Mouse (Mus musculus): ENCODE results near the gene Ebf3.

The Ebf3 gene

GRCm38 (mm10) chr7:137289290-137289957 lies 24.8 kb downstream of the Ebf3 start:
- no peak for DNase-seq (ENCODE audit: low spot score in 2 of 2)

GRCm38 (mm10) chr7:137278171-137278570 lies 36.1 kb downstream of the Ebf3 start:
- DNase-seq (ENCODE audit: low spot score in 2 of 2), result no peak

DNA sequence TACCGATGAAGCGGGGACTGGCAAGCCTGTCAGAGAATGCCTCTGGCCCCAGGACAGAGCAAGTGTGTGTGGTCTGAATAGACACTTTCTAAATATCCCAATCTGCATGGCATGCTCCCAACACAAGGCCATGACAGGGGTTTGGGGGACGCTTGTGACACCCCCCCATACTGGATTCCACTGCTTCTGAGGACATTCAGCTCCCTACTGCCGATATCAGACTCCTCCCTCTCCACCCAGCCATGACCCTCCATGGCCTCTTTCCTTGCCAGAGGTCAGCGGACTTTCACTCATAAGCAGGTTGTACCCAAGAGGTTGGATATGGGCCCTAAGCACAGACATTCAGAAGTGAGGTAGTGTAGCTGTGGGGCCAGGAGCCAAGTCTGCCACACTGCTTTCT lies 36.5 kb downstream of the Ebf3 start:
- DNase-seq (ENCODE audit: low spot score in 2 of 2), result no peak

GRCm38 (mm10) chr7:137272252-137272651 lies 42.0 kb downstream of the Ebf3 start:
- DNase-seq (ENCODE audit: low spot score in 2 of 2), result no peak

GRCm38 (mm10) chr7:137268452-137269155 lies 45.6 kb downstream of the Ebf3 start:
- no peak for DNase-seq (ENCODE audit: low spot score in 2 of 2)

DNA sequence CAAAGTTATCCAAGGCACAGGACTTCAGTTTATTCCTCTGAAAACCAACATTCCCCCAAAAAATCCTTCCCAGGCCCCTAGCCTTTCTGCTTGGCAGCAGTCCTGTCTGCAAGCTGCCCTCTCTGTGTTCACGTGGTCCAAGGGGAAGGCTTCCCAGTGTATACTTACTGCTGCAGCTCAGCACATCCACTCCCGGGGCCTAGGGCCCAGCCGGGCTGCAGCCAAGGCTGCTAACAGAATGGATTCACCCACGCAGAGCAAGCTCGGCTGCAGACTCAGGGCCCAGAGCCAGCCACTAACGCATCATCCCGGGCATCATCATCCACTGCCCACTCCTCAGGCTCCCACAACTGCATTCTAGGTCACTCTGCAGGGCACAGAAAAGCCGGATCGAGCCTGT lies 46.8 kb downstream of the Ebf3 start:
- DNase-seq (ENCODE audit: low spot score in 2 of 2), result no peak

DNA sequence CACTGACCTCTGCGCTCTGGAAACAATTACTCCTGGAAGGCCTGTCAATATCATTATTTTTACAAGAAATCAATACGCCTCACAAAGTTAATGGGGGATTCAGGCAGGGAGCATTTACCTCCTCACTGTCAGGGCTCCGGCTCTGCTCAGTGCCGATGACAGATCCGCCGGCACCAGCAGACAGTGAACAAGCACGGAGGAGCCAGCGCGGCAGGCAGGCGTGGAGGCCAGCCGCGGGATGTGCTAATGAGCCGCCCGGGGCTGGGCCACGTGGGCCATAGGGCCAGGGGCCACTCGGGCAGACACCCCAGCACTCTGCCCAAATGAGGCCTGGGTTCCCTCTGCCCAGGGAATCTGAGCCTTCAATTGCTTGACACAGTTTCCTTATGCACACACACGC lies 47.7 kb downstream of the Ebf3 start:
- no peak for DNase-seq (ENCODE audit: low spot score in 2 of 2)

GRCm38 (mm10) chr7:137262330-137262729 lies 51.9 kb downstream of the Ebf3 start:
- DNase-seq (ENCODE audit: low spot score in 2 of 2), result no peak

- DNase-seq (ENCODE audit: low spot score in 2 of 2), result no peak
Observed at GRCm38 (mm10) chr7:137246213-137246872, 67.9 kb downstream of the Ebf3 start.

DNA sequence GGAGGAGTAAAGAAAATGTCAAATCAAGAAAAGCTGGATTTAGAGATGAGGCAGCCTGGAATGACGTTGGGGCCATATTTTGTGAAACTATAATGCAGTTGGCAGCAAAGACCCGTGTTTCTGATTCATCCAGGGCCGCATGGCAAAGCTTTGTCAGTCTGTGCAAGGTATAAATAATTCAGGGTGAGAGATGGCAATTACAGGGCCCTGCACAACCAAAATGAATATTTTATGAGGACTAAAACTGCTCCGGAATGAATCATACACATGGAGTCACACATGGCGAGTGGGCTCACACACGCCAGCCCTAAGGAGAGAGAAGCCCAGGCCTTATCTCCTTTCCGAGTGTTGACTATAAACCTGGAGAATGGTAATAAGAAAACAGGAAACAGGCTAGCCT lies 69.4 kb downstream of the Ebf3 start:
- no peak for DNase-seq (ENCODE audit: low spot score in 2 of 2)

DNA sequence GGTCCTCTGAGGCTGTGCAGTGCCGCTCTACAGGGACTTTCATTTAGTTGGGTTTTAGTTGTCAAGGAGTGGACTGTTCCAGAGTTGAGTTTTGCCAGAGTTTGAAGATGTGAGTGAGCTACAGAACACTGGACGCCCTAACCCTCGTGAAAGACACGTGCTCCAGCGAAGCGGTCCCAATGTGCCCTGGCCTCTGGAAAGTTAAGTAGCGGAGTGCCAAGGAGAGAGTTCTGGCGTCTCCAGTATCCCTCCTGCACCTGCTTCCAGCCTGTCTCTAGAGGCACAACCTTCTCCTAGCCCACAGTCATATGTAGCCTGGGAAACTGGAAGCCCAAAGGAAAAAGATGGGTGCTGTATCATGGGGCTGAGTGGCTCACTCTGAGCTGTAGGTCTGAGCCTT lies 73.8 kb downstream of the Ebf3 start:
- DNase-seq (ENCODE audit: low spot score in 2 of 2), result no peak

DNA sequence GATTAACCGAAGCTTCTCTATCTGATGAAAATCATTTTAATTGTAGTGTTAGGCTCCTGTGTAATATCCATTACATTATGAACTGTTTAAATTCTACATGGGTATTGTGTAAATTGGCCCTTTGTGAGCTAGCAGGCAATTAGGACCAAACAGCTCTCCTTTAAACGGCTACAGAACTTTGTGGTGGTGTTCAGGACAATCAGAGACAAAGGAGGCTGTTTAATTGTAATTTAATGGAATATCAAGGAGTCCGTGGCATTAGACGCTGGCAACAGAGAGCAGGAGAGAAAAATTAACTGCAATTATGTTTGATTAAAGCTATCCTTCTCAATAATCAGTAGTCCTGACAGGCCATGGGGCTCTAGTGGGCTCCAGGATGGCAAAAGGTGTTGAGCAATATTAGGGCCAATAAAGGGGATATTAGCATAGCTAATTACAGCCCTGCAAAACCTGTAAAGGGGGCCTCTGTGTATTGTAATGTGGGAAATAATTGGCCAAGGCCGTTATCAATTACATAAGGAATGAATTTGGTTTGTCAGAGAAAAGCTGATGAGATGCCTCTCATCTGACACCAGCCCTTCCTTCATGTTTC lies 74.6 kb downstream of the Ebf3 start:
- no peak for DNase-seq (ENCODE audit: low spot score in 2 of 2)

GRCm38 (mm10) chr7:137237419-137237818 lies 76.8 kb downstream of the Ebf3 start:
- DNase-seq (ENCODE audit: low spot score in 2 of 2), result no peak

DNA sequence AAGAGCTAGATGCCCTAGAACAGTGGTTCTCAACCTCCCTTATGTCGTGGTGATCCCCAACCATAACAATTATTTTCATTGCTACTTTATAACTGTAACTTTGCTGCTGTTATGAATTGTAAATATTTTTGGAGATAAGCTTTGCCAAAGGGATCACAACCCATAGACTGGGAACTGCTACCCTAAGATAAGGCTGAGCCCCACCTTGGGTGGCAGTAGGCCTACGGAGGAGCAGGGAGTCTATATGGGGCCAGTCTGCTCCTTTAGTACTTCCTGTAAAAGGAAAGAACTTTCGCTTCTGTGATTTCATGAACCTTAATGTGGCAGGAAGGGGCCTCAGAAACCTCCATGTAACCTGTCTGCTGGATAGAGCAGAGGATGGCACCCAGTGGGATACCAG lies 90.4 kb downstream of the Ebf3 start:
- DNase-seq (ENCODE audit: low spot score in 2 of 2), result no peak

DNA sequence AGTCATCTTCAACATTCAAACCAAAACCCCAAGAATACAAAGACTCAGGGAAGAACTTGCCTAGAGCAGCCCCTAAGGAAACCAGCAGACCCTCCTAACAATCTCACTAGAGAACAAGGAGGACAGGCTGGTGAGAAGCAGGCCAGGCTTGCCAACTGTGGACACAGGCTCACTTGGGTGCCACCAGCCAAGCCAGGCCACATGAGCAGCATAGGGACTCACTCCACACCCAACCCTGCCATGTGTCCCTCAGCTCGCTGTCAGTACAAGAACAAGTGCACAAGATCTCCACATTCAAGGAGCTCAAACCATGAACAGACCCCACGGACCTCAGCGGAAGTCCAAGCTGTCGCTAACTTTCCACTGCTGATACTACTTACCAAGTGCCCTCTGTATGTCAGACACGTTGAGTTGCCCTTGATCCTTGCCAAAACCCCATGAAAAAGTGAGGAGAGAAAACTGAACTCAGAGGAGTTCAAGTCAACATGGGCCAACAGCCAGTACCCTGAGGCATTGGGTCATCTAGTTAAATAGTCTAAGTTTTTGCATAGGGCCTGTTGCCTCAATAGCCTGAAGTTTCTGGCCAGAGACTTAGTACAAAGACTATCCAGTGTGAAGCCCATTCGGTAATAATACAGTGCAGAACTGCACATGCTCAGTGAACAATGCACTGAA lies 91.3 kb downstream of the Ebf3 start:
- DNase-seq (ENCODE audit: low spot score in 2 of 2), result no peak

GRCm38 (mm10) chr7:137221599-137221998 lies 92.6 kb downstream of the Ebf3 start:
- no peak for DNase-seq (ENCODE audit: low spot score in 2 of 2)

DNA sequence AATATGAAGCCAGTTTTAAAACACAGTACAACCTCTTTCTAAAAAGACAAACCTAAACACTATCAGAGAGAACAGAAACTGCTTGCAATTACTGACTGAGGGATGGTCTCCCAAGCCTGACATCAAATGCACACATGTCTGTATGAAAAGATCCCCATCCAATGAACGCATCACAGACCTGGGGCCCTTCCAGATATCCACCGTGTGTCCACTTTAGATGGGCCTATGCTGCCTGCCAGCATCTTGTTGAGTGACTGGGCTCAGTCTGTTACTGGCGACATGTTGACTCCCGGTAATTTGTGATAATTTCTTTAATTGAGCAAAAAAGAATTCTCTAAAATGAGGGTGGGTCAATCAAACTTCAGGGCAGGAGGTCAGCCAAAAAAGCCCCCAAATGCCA lies 93.8 kb downstream of the Ebf3 start:
- DNase-seq (ENCODE audit: low spot score in 2 of 2), result no peak

DNA sequence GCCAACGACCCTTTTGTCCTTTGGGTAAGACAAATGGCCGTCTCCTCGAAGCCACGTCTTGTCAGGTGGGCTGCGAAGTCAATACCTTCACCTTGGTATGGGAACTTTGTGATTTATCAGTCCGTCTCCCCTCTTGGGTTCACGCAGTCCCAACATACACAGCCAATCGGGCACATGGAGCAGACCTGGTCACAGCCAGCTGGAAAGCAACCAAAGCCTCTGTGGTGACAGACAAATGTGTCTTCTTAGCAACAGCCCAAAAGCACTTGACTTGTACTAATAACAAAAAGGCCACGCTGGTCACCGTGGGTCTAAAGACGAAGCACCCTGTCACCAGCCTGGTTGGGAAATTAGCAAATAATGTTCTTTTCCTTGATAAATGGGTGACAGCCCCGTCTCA lies 95.5 kb downstream of the Ebf3 start:
- no peak for DNase-seq (ENCODE audit: low spot score in 2 of 2)

DNA sequence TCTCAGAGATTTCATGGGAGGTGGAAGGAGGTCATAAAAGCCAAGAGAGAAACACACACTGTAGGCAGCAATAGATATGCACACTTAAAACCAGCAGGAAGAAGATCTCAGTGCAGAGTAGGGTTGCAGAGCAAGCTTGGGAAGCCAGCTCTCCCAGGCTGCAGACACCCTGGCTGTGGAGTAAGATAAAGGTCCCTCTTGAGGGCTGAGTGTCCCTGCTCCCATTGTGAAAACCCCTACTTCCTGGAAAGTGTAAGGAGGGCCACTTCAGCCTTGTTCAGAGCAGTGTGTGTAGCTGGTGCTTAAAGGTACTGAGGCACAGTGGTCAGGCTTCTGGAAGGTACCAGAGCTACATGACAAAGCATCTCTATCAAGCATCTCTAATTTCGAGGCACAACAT lies 100.8 kb downstream of the Ebf3 start:
- no peak for DNase-seq (ENCODE audit: low spot score in 2 of 2)

DNA sequence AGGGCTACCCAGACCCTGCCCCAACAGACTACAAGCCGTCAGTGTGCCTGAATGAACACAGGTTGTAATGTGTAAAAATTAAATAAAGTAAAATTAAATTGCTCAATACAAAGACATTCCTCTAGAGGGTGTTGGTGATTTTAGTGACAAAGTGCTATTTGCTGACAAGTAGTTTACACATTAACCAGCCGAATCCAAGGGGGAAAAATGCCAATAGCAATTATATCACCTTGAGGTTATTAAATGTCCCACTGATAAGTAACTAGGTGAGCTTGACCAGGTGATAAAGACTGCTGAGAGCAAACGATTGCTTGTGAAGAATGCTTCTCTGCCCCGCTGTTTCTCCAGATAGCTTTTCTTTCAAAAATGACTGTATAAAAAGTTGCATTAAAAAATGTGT lies 102.9 kb downstream of the Ebf3 start:
- DNase-seq (ENCODE audit: low spot score in 2 of 2), result no peak

DNA sequence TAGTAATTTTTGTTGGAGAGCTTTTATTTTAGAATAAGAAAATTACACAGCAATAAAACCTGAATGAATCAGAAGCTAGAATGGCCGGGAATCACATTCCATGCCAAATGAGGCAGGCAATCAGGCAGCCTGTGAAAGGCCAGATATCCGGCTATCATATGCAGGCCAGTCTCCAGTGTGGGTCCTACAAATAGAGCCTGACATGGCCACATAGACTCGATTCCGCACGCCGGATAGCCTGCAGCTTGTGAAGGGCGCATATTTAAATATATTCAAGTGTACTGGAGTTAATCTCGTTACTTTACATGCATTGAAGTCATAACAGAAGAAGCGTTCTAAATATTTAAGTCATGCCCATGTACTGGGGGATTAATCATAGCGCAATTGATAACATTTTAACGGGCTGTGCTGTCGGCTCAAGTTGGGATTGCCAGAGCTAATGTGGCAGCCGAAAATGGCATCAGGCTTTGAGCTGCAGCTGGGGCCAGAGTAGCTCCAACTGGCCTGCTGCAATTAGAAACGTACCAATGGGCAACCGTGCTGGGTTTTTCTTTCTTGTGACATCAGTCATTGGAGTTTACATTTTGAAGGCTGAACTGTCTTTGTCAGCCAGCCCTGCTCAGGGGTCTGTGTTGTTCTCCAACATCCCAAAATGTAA lies 104.4 kb downstream of the Ebf3 start:
- no peak for DNase-seq (ENCODE audit: low spot score in 2 of 2)

GRCm38 (mm10) chr7:137208556-137208955 lies 105.7 kb downstream of the Ebf3 start:
- DNase-seq (ENCODE audit: low spot score in 2 of 2), result no peak
